Mouse (Mus musculus) ES-E14 (cell line): ENCODE results near the gene Nat8f2.
"Not testable (repeated sequence)": the region's sequence is repeated elsewhere in the genome, so short reads cannot be mapped to it uniquely, and the experiment has no call there.

Experiments
- CHD2 ChIP-seq: IDR thresholded peaks from 2 replicates; pipeline ENCODE4 v1.6.1; 2014; ENCODE audit warnings: mild to moderate bottlenecking, low read depth, low read length, inconsistent platforms
- HCFC1 ChIP-seq: IDR thresholded peaks from 2 replicates; pipeline ENCODE4 v1.6.1; 2012; ENCODE audit warnings: low read length, inconsistent platforms, borderline replicate concordance; ENCODE audit not compliant: insufficient read depth
- MAFK ChIP-seq: IDR thresholded peaks from 2 replicates; pipeline ENCODE4 v1.6.1; 2014; ENCODE audit warnings: mild to moderate bottlenecking, low read depth, low read length, inconsistent platforms; ENCODE audit not compliant: insufficient read depth
- ZC3H11A ChIP-seq: IDR thresholded peaks from 2 replicates; pipeline ENCODE4 v1.6.1; 2012; ENCODE audit warnings: low read depth, mild to moderate bottlenecking, inconsistent platforms, low read length, borderline replicate concordance
- ZNF384 ChIP-seq: IDR thresholded peaks from 2 replicates; pipeline ENCODE4 v1.6.1; 2012; ENCODE audit warnings: low read depth, low read length, inconsistent platforms

GRCm38 (mm10) chr6:85918341-85918740, 49.4 kb upstream of the Nat8f2 start:
- TF ChIP-seq CHD2, HCFC1, MAFK, ZC3H11A, ZNF384: not testable (repeated sequence)
